Mouse (Mus musculus) cortical plate, adult 2 months (tissue): ENCODE results near the gene Bcar3. TPM values are rescaled to one million over a fixed set of nuclear protein-coding genes. Genes with fewer than 3 reads are reported as not detected.

ENCODE experiments used
- H3K27ac ChIP-seq: fragments of 200-500 bp; 2 replicates; pipeline ENCODE4 v1.5.1; 2012; ENCODE audit warnings: low read length, control low read depth, inconsistent platforms; ENCODE audit not compliant: insufficient read depth
- H3K4me1 ChIP-seq: fragments of 200-500 bp; 2 replicates; pipeline ENCODE4 v1.6.1; 2011; ENCODE audit warnings: low read length; ENCODE audit not compliant: control insufficient read depth, insufficient read depth
- H3K4me3 ChIP-seq: fragments of 200-500 bp; 2 replicates; pipeline ENCODE4 v1.5.1; 2011; ENCODE audit warnings: mild to moderate bottlenecking, low read length, control low read depth; ENCODE audit not compliant: insufficient read depth
- CTCF ChIP-seq: fragments of 200-500 bp; IDR thresholded peaks from 2 replicates; pipeline ENCODE4 v1.5.1; 2011; ENCODE audit warnings: mild to moderate bottlenecking, control low read depth, low read length; ENCODE audit not compliant: insufficient read depth; ENCODE audit errors: extremely low read depth
- POLR2A ChIP-seq: fragments of 200-500 bp; IDR thresholded peaks from 2 replicates; pipeline ENCODE4 v1.6.1; 2011; ENCODE audit warnings: mild to moderate bottlenecking, low read length, control low read depth; ENCODE audit not compliant: insufficient read depth; ENCODE audit errors: extremely low read depth
- polyA plus RNA-seq: library from polyadenylated mRNA; depleted of rRNA; stranded (reverse); fragments of >200 nt; gene quantifications from 2 replicates; pipeline ENCODE4 v1.2.3, GENCODE M21; 2012

Bcar3 gene
- polyA plus RNA-seq, 1 experiment = 15.8 TPM

GRCm38 (mm10) chr3:122393836-122394374 lies 100.0 kb downstream of the Bcar3 start:
- Histone ChIP-seq H3K4me1 (no peaks in the 10 kb centered on the region), H3K4me3 (no peak overlapping the region), H3K27ac (no peak overlapping the region)
- no peak for TF ChIP-seq CTCF
- TF ChIP-seq POLR2A = no peak

- no peaks in the 10 kb centered on the region; the same call in 1 of the 2 replicates for H3K4me1 ChIP-seq
These were observed 103.0 kb downstream of the Bcar3 start for GRCm38 (mm10) chr3:122396957-122397356.

GRCm38 (mm10) chr3:122397401-122397800 lies 103.5 kb downstream of the Bcar3 start:
- Histone ChIP-seq H3K4me1 (peaks cover 3% of the 10 kb centered on the region), H3K4me3 (no peak overlapping the region), H3K27ac (no peak overlapping the region)
- no peak for TF ChIP-seq POLR2A
- TF ChIP-seq CTCF = no peak

More at GRCm38 (mm10) chr3:122396957-122397356, 103.0 kb downstream of the Bcar3 start:
- Histone ChIP-seq H3K27ac (no peak overlapping the region), H3K4me3 (no peak overlapping the region)
- TF ChIP-seq CTCF = no peak
- TF ChIP-seq POLR2A = no peak

- no peak overlapping the region for H3K4me3 ChIP-seq
- H3K4me1 ChIP-seq = peaks cover 5% of the 10 kb centered on the region
- no peak overlapping the region for H3K27ac ChIP-seq
- TF ChIP-seq POLR2A (no peak), CTCF (no peak)
These were observed 107.1 kb downstream of the Bcar3 start for GRCm38 (mm10) chr3:122401011-122401410.

- no peak overlapping the region for H3K27ac ChIP-seq
These were observed 108.2 kb downstream of the Bcar3 start for GRCm38 (mm10) chr3:122402143-122402542.

GRCm38 (mm10) chr3:122403860-122404557 lies 110.1 kb downstream of the Bcar3 start:
- no peak overlapping the region for H3K27ac ChIP-seq
- TF ChIP-seq CTCF (no peak), POLR2A (no peak)
- H3K4me3 ChIP-seq = no peak overlapping the region
- peaks cover 5% of the 10 kb centered on the region for H3K4me1 ChIP-seq

More at GRCm38 (mm10) chr3:122402143-122402542, 108.2 kb downstream of the Bcar3 start:
- Histone ChIP-seq H3K4me3 (no peak overlapping the region), H3K4me1 (peaks cover 5% of the 10 kb centered on the region)
- TF ChIP-seq POLR2A = no peak
- no peak for TF ChIP-seq CTCF

- Histone ChIP-seq H3K4me3 (no peak overlapping the region), H3K27ac (no peak overlapping the region), H3K4me1 (peaks cover 5% of the 10 kb centered on the region)
- no peak for TF ChIP-seq CTCF
- TF ChIP-seq POLR2A = no peak
These were observed 111.4 kb downstream of the Bcar3 start for GRCm38 (mm10) chr3:122405203-122405956.

GRCm38 (mm10) chr3:122406416-122406815 lies 112.5 kb downstream of the Bcar3 start:
- peaks cover 5% of the 10 kb centered on the region for H3K4me1 ChIP-seq
- no peak overlapping the region for H3K4me3 ChIP-seq
- H3K27ac ChIP-seq = no peak overlapping the region
- TF ChIP-seq CTCF (no peak), POLR2A (no peak)

- TF ChIP-seq CTCF = no peak
- no peak overlapping the region for H3K4me3 ChIP-seq
- H3K27ac ChIP-seq = no peak overlapping the region
- peaks cover 2% of the 10 kb centered on the region; the same call in 1 of the 2 replicates for H3K4me1 ChIP-seq
These were observed 113.8 kb downstream of the Bcar3 start for GRCm38 (mm10) chr3:122407757-122408156.
